ENCODE assay signal across 8 mouse cellular contexts in the genomic region with DNA sequence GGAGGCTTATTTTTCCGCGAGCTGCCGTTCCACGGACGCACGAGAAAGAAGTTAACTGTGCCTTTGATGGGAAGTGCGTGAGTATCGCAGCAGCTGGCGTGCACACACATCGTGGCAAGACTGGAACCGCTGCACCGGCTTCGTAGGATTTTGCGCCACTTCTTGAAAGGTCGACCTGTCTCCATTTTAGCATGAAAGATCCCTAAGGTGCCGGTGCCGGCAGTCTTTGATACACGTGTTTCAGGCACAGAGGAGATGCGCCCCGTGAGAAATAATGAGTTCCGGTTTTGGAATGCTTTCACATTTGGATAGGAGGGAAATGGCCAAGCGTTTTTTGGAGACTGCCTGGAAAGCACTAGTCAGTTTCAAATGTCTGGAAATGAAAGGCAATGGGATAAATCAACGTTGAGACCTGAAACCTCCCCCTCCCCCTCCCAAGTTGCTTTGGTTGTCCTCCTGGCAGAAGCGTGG. TPM values are rescaled to one million over a fixed set of nuclear protein-coding genes. Genes with fewer than 3 reads are reported as not detected.
DNase-seq lines count a peak whose midpoint lies in the region; ATAC-seq and TF ChIP-seq lines count a peak whose summit lies in the region.

No protein-coding gene starts in this region.

- no peaks in the 10 kb centered on the region for H3K27me3 ChIP-seq in ES-Bruce4 (ENCODE audit: control insufficient read depth, insufficient read depth, low read length, poor library complexity, severe bottlenecking)
- H3K27me3 ChIP-seq in embryonic facial prominence, embryonic 14.5 days (replicated peaks; ENCODE audit: control insufficient read depth, insufficient read depth, low read length), result peaks cover 3% of the 10 kb centered on the region
- H3K27me3 ChIP-seq in heart, embryonic 13.5 days (replicated peaks), result peaks cover 59% of the 10 kb centered on the region
- no peaks in the 10 kb centered on the region for H3K27me3 ChIP-seq in kidney, embryonic 16.5 days (ENCODE audit: insufficient read depth, low read length)
- H3K27me3 ChIP-seq in neural tube, embryonic 15.5 days (replicated peaks), result no peaks in the 10 kb centered on the region

- no peak; the same call in 1 of the 2 replicates for ATAC-seq in embryonic facial prominence, embryonic 14.5 days (ENCODE audit: low read depth)
- ATAC-seq in heart, embryonic 13.5 days (ENCODE audit: extremely low read depth, insufficient number of reproducible peaks, low FRiP score, low TSS enrichment), result no peak
- ATAC-seq in kidney, embryonic 16.5 days (ENCODE audit: low FRiP score, low TSS enrichment), result no peak
- ATAC-seq in neural tube, embryonic 15.5 days (ENCODE audit: low FRiP score), result peak; percentile 9; the same call in 1 of the 2 replicates

- H3K4me3 ChIP-seq in ES-Bruce4 (ENCODE audit: low read depth, low read length), result peak overlapping the region; percentile 98
- H3K4me3 ChIP-seq in embryonic facial prominence, embryonic 14.5 days (ENCODE audit: low read depth, low read length), result peak overlapping the region; percentile 89
- H3K4me3 ChIP-seq in heart, embryonic 13.5 days, result peak overlapping the region; percentile 82
- peak overlapping the region; percentile 81 for H3K4me3 ChIP-seq in kidney, embryonic 16.5 days (ENCODE audit: low read length)
- H3K4me3 ChIP-seq in lung, adult 2 months (replicated peaks; ENCODE audit: extremely low read depth, low read depth, low read length), result peak overlapping the region; percentile 77
- H3K4me3 ChIP-seq in neural tube, embryonic 15.5 days (replicated peaks), result peak overlapping the region; percentile 89

- no peak for TF ChIP-seq CTCF in ES-Bruce4 (IDR thresholded peaks at IDR 0.05; ENCODE audit: low read depth, low read length)
- TF ChIP-seq CTCF in lung, adult 2 months (IDR thresholded peaks at IDR 0.05; ENCODE audit: insufficient read depth, low read length), result no peak

- DNase-seq in adrenal gland, postnatal 10 days, result peak; percentile 44
- DNase-seq in embryonic facial prominence, embryonic 14.5 days (ENCODE audit: low spot score), result peak; percentile 76
- DNase-seq in lung, adult 2 months, result peak; percentile 61
- DNase-seq in c-Kit-positive CD71-positive TER-119-positive erythroid progenitor cells, embryonic 14.5 days (ENCODE audit: low spot score), result no peak

- no peaks in the 10 kb centered on the region for H3K4me1 ChIP-seq in ES-Bruce4 (ENCODE audit: control insufficient read depth, insufficient read depth, low read length)
- H3K4me1 ChIP-seq in embryonic facial prominence, embryonic 14.5 days (ENCODE audit: control insufficient read depth, insufficient read depth, low read length), result peaks cover 26% of the 10 kb centered on the region
- H3K4me1 ChIP-seq in heart, embryonic 13.5 days, result peaks cover 40% of the 10 kb centered on the region
- peaks cover 30% of the 10 kb centered on the region for H3K4me1 ChIP-seq in kidney, embryonic 16.5 days (ENCODE audit: insufficient read depth, low read length)
- H3K4me1 ChIP-seq in lung, adult 2 months (ENCODE audit: control insufficient read depth, insufficient read depth, low read length), result peaks cover 14% of the 10 kb centered on the region
- peaks cover 38% of the 10 kb centered on the region for H3K4me1 ChIP-seq in neural tube, embryonic 15.5 days

- H3K4me2 ChIP-seq in embryonic facial prominence, embryonic 14.5 days (ENCODE audit: low read depth, low read length), result peak overlapping the region; percentile 64
- peak overlapping the region; percentile 91 for H3K4me2 ChIP-seq in heart, embryonic 13.5 days
- H3K4me2 ChIP-seq in kidney, embryonic 16.5 days (replicated peaks; ENCODE audit: low read depth, low read length), result peak overlapping the region; percentile 73
- H3K4me2 ChIP-seq in neural tube, embryonic 15.5 days, result peak overlapping the region; percentile 85

- H3K9ac ChIP-seq in ES-Bruce4 (ENCODE audit: low read depth, poor library complexity, severe bottlenecking), result peak overlapping the region; percentile 70
- H3K9ac ChIP-seq in embryonic facial prominence, embryonic 14.5 days (ENCODE audit: low read depth, low read length), result peak overlapping the region; percentile 67
- H3K9ac ChIP-seq in heart, embryonic 13.5 days, result peak overlapping the region; percentile 77
- peak overlapping the region; percentile 76 for H3K9ac ChIP-seq in kidney, embryonic 16.5 days (replicated peaks; ENCODE audit: low read length)
- peak overlapping the region; percentile 46 for H3K9ac ChIP-seq in neural tube, embryonic 15.5 days (replicated peaks)

- WGBS in embryonic facial prominence, embryonic 14.5 days, result under 1% methylated on average over 24 of the region's 24 CpGs
- WGBS in heart, embryonic 13.5 days, result under 1% methylated on average over 24 of the region's 24 CpGs
- under 1% methylated on average over 24 of the region's 24 CpGs for WGBS in kidney, embryonic 16.5 days
- WGBS in lung, adult 2 months, result under 1% methylated on average over 24 of the region's 24 CpGs
- WGBS in neural tube, embryonic 15.5 days, result under 1% methylated on average over 24 of the region's 24 CpGs

- H3K27ac ChIP-seq in ES-Bruce4 (ENCODE audit: insufficient read depth, low read length), result peak overlapping the region; percentile 28; the same call in 1 of the 2 replicates
- peak overlapping the region; percentile 86 for H3K27ac ChIP-seq in embryonic facial prominence, embryonic 14.5 days (replicated peaks; ENCODE audit: low read depth, low read length)
- H3K27ac ChIP-seq in heart, embryonic 13.5 days (replicated peaks), result peak overlapping the region; percentile 72
- peak overlapping the region; percentile 89 for H3K27ac ChIP-seq in kidney, embryonic 16.5 days (ENCODE audit: low read length)
- peak overlapping the region; percentile 95 for H3K27ac ChIP-seq in neural tube, embryonic 15.5 days (replicated peaks)

- peaks cover 4% of the 10 kb centered on the region; the same call in 1 of the 2 replicates for H3K36me3 ChIP-seq in ES-Bruce4 (ENCODE audit: control insufficient read depth, insufficient read depth, low read length, poor library complexity, severe bottlenecking)
- 0 out of 2 replicates have a peak, but pooled peaks cover 6% of the 10 kb centered on the region for H3K36me3 ChIP-seq in embryonic facial prominence, embryonic 14.5 days (ENCODE audit: control insufficient read depth, insufficient read depth, low read length)
- no peaks in the 10 kb centered on the region; the same call in 1 of the 2 replicates for H3K36me3 ChIP-seq in heart, embryonic 13.5 days
- H3K36me3 ChIP-seq in kidney, embryonic 16.5 days (ENCODE audit: insufficient read depth, low read length), result no peaks in the 10 kb centered on the region
- no peaks in the 10 kb centered on the region for H3K36me3 ChIP-seq in neural tube, embryonic 15.5 days

- H3K9me3 ChIP-seq in ES-Bruce4 (replicated peaks; ENCODE audit: control insufficient read depth, insufficient read depth, low read length, poor library complexity, severe bottlenecking), result no peaks in the 10 kb centered on the region
- no peaks in the 10 kb centered on the region for H3K9me3 ChIP-seq in embryonic facial prominence, embryonic 14.5 days (ENCODE audit: control insufficient read depth, low read length)
- no peaks in the 10 kb centered on the region for H3K9me3 ChIP-seq in heart, embryonic 13.5 days
- no peaks in the 10 kb centered on the region for H3K9me3 ChIP-seq in kidney, embryonic 16.5 days (ENCODE audit: low read length)
- H3K9me3 ChIP-seq in neural tube, embryonic 15.5 days (replicated peaks), result no peaks in the 10 kb centered on the region

- no peak for TF ChIP-seq EP300 in ES-Bruce4 (IDR thresholded peaks at IDR 0.05; ENCODE audit: insufficient read depth, low read depth, low read length)

- no peak for TF ChIP-seq POLR2A in ES-Bruce4 (IDR thresholded peaks at IDR 0.05; ENCODE audit: insufficient read depth, low read length)
- TF ChIP-seq POLR2A in lung, adult 2 months (IDR thresholded peaks at IDR 0.05; ENCODE audit: borderline replicate concordance, extremely low read depth, low read depth, low read length), result no peak

RNA-seq across cellular contexts. Expression of a gene that starts 0.8 kb away (rescaled TPM):
- polyA plus RNA-seq in ES-Bruce4 (2011; ENCODE audit: insufficient read depth, insufficient read length, low read depth, missing spikeins), result 35.0 and 37.7 TPM in 2 replicates
- 10 to 100 TPM; 43.4 to 50.9 TPM for total RNA-seq in adrenal gland, postnatal 10 days (2021)
- polyA plus RNA-seq in embryonic facial prominence, embryonic 14.5 days (2014; fragmentation: Nextera tagmentation; extraction: Ambion mirVana), result 28.3 and 31.3 TPM in 2 replicates
- polyA plus RNA-seq in heart, embryonic 13.5 days (2015; fragmentation: Nextera tagmentation; extraction: Ambion mirVana), result 5.9 and 6.6 TPM in 2 replicates
- polyA plus RNA-seq in kidney, embryonic 16.5 days (2015; fragmentation: Nextera tagmentation; extraction: Ambion mirVana), result 24.8 and 25.5 TPM in 2 replicates
- polyA plus RNA-seq in lung, adult 2 months (2012; rRNA removed), result 36.2 and 53.1 TPM in 2 replicates
- 25.3 and 27.8 TPM in 2 replicates for polyA plus RNA-seq in neural tube, embryonic 15.5 days (2015; fragmentation: Nextera tagmentation; extraction: Ambion mirVana)

Comparison
In these comparisons a context has a peak if more than half of its experiments do, and no peak if none do; other contexts are left out.
1. H3K27ac ChIP-seq: peak in every context shown above with its lines; median percentile 95 in neural tube, embryonic 15.5 days; 89 in kidney, embryonic 16.5 days; 86 in embryonic facial prominence, embryonic 14.5 days; 72 in heart, embryonic 13.5 days; 28 in ES-Bruce4.